Mouse (Mus musculus): Measurements from ENCODE around the gene Slamf8.

Gene Slamf8

GRCm38 (mm10) chr1:172593956-172594355 lies 3.6 kb upstream of the Slamf8 start:
- no peak for DNase-seq (ENCODE audit: low spot score)

- no peak for DNase-seq (ENCODE audit: low spot score)
Observed at GRCm38 (mm10) chr1:172593321-172593720, 3.0 kb upstream of the Slamf8 start.

- DNase-seq (ENCODE audit: low spot score), result peak; percentile 35
Observed at GRCm38 (mm10) chr1:172585612-172586567, 4.5 kb downstream of the Slamf8 start.

GRCm38 (mm10) chr1:172585026-172585425 lies 5.3 kb downstream of the Slamf8 start:
- DNase-seq (ENCODE audit: low spot score), result no peak

GRCm38 (mm10) chr1:172584271-172584670 lies 6.1 kb downstream of the Slamf8 start:
- no peak for DNase-seq (ENCODE audit: low spot score)

- DNase-seq (ENCODE audit: low spot score), result no peak
Observed at GRCm38 (mm10) chr1:172582436-172582835, 7.9 kb downstream of the Slamf8 start.

- DNase-seq (ENCODE audit: low spot score), result no peak
Observed at GRCm38 (mm10) chr1:172580116-172580515, 10.3 kb downstream of the Slamf8 start.

GRCm38 (mm10) chr1:172567758-172568157 lies 22.6 kb downstream of the Slamf8 start:
- DNase-seq (ENCODE audit: low spot score), result no peak

DNA sequence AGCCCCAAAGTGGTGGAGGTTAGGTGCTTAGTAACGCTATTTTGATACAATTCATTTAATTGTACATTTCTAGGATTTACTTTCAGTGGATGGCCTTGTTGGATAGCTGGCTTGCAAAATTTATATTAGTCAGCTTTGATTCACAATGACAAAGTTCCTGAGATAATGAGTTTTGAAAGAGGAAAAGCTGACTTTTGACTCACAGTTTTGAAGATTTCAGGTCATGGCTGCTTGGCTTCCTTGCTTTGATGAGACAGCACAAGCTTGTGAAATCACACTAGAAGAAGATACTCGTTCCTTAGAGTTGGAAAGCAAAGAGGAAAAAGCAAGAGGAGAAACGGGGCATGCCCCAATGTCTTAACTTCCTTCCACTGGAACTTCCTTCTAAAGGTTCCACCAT lies 24.2 kb downstream of the Slamf8 start:
- no peak for DNase-seq (ENCODE audit: low spot score)

- no peak for DNase-seq (ENCODE audit: low spot score)
Observed at GRCm38 (mm10) chr1:172563465-172563828, 26.9 kb downstream of the Slamf8 start.

GRCm38 (mm10) chr1:172562641-172563464 lies 27.5 kb downstream of the Slamf8 start:
- DNase-seq (ENCODE audit: low spot score), result peak; percentile 83

DNA sequence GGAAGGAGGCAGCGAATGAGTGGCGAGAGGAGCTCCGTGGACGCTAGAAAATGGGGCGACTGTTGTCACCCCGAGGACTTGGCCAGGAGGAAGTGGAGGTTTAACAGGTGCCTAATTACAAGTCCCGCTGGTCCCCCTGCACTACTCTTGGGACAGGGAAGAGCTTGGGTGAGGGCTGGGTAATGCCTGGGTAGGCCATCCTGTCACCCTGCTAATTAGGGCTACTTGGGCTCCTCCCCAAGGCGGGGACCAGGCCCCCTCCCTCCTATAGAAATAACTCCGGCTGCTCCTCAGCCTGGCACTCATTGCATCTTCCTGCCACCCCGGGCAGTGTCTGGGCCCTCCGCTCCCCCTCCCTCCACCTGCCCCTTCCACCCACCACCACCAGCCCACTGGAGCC lies 34.7 kb downstream of the Slamf8 start, which contains the start of gene Vsig8:
Vsig8 (plus strand) TSS at position 301 of the 400 bp plus-strand sequence.
- DNase-seq (ENCODE audit: low spot score), result no peak

- no peak for DNase-seq (ENCODE audit: low spot score)
Observed at GRCm38 (mm10) chr1:172552623-172553022, 37.7 kb downstream of the Slamf8 start.

- no peak for DNase-seq (ENCODE audit: low spot score)
Observed at GRCm38 (mm10) chr1:172551009-172551408, 39.4 kb downstream of the Slamf8 start.

DNA sequence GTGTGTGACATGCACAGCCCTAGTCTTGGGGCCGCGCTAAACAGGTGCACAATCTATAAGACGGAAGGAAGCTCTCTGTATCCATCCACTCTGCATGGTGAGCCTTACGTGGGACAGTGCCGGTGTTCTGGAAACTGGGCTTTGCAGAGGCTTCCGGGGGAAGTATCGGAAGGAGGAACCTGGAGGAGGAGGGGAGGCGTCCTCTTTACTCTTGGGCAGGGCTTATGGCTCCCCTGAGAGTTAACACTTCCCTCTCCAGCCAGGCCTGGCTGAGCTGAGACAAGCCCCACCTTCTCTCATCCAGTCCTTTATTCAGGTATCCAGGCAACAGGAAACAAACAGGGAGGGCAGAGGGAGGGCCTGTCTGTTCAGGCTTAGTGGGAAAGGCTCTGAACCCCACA lies 39.8 kb downstream of the Slamf8 start:
- DNase-seq (ENCODE audit: low spot score), result peak; percentile 82

GRCm38 (mm10) chr1:172549717-172550116 lies 40.7 kb downstream of the Slamf8 start:
- DNase-seq (ENCODE audit: low spot score), result no peak

- no peak for DNase-seq (ENCODE audit: low spot score)
Observed at GRCm38 (mm10) chr1:172549314-172549713, 41.1 kb downstream of the Slamf8 start.

DNA sequence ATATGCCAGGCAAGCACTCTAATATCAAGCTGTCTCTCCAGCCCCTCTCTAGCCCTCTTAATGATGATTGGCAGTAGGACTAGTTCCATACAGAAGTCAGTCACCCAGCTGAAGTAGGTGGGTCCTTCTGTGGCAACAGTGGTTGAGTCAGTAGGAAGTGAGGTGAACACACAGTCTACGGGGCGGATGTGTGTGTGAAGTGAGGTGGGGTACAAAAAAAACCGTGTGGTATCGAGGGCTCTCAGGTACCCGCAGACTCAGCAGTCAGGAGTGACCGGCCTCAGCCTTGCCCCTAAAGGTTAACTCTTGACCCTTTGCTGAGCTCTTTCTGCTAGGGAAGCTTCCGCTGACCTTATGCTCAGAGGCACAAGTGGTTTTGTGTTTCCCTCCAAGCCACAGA lies 41.9 kb downstream of the Slamf8 start:
- peak; percentile 48 for DNase-seq (ENCODE audit: low spot score)

DNA sequence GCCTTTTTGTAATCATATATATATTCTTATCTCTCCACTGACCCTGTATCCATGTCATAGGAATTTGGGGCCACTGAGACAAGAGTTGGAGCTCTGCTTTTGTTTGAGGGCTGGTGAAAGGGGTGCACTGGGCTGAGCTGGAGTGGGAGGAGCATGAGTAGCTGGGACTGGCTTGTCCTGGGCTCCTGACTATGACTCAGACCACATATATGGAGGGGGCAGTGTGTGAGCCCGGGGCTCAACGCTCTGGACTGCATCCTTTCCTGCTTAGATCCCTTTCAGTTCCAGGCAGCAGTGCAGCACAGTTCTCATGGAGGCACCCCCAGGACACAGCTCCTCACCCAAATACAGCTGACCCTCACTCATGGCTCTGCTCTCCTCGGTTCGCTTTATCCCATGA lies 44.3 kb downstream of the Slamf8 start:
- DNase-seq (ENCODE audit: low spot score), result no peak

- no peak for DNase-seq (ENCODE audit: low spot score)
Observed at GRCm38 (mm10) chr1:172540283-172540820, 50.0 kb downstream of the Slamf8 start.

- DNase-seq (ENCODE audit: low spot score), result no peak
Observed at GRCm38 (mm10) chr1:172539827-172540226, 50.5 kb downstream of the Slamf8 start.

- no peak for DNase-seq (ENCODE audit: low spot score)
Observed at GRCm38 (mm10) chr1:172535116-172535515, 55.3 kb downstream of the Slamf8 start.

DNA sequence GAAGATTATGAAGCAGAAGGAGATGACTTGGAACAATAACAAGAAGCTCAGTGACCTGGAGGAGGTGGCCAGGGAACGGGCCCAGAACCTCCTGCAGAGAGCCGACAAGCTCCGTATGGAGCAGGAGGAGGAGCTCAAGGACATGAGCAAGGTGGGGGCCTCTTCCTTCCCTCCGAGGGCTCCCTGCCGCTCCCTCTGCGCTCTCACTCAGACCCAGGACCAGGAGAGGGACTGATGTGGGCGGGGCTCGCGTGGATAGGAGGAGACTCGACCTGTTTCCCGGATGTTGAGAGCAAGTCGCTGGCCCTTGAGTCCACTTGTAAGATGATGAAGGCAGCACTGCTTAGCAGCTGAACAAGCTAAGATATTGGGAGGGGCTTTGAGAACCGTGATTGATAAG lies 57.8 kb downstream of the Slamf8 start:
- peak; percentile 81 for DNase-seq (ENCODE audit: low spot score)
